Mouse (Mus musculus): ENCODE measurements around the gene Fanca. TPM values are rescaled to one million over a fixed set of nuclear protein-coding genes. Genes with fewer than 3 reads are reported as not detected.
"Not testable (repeated sequence)": the region's sequence is repeated elsewhere in the genome, so short reads cannot be mapped to it uniquely, and the experiment has no call there.

Fanca gene
- polyA plus RNA-seq, 1 experiment from 2014 or later = 32.2 TPM

DNA sequence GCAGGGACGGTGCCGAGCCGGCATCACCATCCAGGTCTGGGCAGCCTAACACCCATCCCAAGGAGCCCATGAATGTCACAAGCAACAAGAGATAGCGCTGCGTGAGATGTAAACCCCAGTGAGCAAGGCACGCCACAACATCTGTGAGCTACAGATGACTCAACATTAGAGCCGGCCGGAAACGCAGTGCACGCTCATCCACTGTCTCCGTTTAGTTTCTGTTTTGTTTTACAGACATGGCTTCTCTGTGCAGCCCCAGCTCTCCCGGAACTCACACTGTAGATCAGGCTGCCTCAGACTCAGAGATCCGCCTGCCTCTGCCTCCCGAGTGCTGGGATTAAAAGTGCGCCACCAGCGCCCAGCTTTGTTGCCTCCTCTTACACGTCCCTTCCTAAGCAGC is 31.0 kb downstream of the Fanca start:
- no peaks in the 10 kb centered on the region; the same call in 1 of the 2 replicates for H3K4me1 ChIP-seq
- H3K9ac ChIP-seq = no peak overlapping the region
- H3K4me2 ChIP-seq = no peak overlapping the region
- H3K27me3 ChIP-seq (replicated peaks) = no peaks in the 10 kb centered on the region
- ATAC-seq = no peak
- no peaks in the 10 kb centered on the region for H3K9me3 ChIP-seq (replicated peaks)
- H3K4me3 ChIP-seq = no peak overlapping the region
- H3K36me3 ChIP-seq = peaks cover 89% of the 10 kb centered on the region
- H3K27ac ChIP-seq = no peak overlapping the region
- WGBS (ENCODE audit: insufficient replicate concordance) = 89% methylated on average over 17 of the region's 17 CpGs

DNA sequence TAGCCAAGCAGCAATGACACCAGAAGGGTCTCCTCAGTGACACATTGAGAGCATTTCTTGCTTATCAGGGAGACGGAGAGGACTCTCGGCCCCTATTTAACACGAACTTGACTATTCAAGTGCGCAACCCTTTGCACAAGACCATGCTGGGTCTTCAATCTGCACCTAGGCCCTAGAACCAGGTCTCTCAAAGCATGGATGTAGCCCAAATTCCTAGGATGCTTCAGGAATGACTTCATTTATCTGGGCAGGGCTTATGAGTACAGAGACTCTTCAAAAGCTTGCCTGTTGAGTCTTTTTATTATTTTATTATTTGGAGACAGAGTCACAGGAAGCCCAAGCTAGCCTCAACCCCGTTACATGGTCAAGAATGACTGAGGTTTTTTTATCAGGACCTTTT is 33.9 kb downstream of the Fanca start:
- Histone ChIP-seq H3K4me3 (no peak overlapping the region), H3K9me3 (replicated peaks) (no peaks in the 10 kb centered on the region), H3K4me1 (no peaks in the 10 kb centered on the region; the same call in 1 of the 2 replicates), H3K36me3 (peaks cover 90% of the 10 kb centered on the region), H3K27ac (no peak overlapping the region), H3K4me2 (no peak overlapping the region), H3K27me3 (replicated peaks) (no peaks in the 10 kb centered on the region), H3K9ac (no peak overlapping the region)
- WGBS (ENCODE audit: insufficient replicate concordance) = 83% methylated on average over 5 of the region's 5 CpGs
- no peak for ATAC-seq

DNA sequence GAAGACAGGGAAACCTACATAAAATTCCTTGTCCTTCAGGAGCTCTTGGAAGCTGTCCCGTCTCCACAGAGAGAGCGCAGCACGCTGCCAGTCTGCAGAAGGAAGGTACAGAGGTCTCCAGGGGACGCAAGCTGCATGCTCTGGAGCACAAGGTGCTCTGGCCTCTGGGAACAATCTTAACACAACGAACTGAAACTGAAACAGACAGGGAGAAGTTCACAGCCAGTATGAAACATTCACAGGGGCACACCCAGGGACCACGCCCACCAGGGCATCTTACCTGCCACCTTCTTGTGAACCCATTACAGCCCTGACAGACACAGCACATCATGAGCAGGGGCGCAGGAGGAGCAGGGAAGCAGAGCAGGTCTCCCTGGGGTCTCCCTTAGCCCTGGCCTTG is 34.4 kb downstream of the Fanca start:
- Histone ChIP-seq H3K4me1 (no peaks in the 10 kb centered on the region; the same call in 1 of the 2 replicates), H3K36me3 (peaks cover 90% of the 10 kb centered on the region), H3K9me3 (replicated peaks) (no peaks in the 10 kb centered on the region), H3K4me2 (no peak overlapping the region), H3K9ac (no peak overlapping the region), H3K4me3 (no peak overlapping the region), H3K27me3 (replicated peaks) (no peaks in the 10 kb centered on the region), H3K27ac (no peak overlapping the region)
- WGBS (ENCODE audit: insufficient replicate concordance) = 85% methylated on average over 7 of the region's 7 CpGs
- ATAC-seq = no peak

DNA sequence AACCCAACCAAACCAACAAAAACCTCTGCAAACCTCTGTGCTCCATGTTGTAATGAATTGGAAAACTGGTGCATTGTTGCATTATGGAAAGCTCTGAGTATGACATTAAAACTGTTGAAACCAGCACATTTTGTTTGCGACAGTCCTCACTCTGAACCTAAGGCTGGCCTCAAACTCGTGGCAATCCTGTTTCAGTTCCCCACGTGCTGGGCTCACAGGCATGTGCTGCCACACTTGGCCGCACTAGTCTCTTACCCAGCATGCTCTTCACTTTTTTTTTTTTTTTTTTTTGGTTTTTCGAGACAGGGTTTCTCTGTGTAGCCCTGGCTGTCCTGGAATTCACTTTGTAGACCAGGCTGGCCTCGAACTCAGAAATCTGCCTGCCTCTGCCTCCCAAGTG is 35.4 kb downstream of the Fanca start:
- H3K27ac ChIP-seq; H3K9me3 ChIP-seq (replicated peaks); H3K4me1 ChIP-seq; H3K9ac ChIP-seq; H3K27me3 ChIP-seq (replicated peaks); H3K4me2 ChIP-seq; H3K4me3 ChIP-seq; ATAC-seq: not testable (repeated sequence)
- H3K36me3 ChIP-seq = peaks cover 90% of the 10 kb centered on the region
- 84% methylated on average over 5 of the region's 6 CpGs for WGBS (ENCODE audit: insufficient replicate concordance)

DNA sequence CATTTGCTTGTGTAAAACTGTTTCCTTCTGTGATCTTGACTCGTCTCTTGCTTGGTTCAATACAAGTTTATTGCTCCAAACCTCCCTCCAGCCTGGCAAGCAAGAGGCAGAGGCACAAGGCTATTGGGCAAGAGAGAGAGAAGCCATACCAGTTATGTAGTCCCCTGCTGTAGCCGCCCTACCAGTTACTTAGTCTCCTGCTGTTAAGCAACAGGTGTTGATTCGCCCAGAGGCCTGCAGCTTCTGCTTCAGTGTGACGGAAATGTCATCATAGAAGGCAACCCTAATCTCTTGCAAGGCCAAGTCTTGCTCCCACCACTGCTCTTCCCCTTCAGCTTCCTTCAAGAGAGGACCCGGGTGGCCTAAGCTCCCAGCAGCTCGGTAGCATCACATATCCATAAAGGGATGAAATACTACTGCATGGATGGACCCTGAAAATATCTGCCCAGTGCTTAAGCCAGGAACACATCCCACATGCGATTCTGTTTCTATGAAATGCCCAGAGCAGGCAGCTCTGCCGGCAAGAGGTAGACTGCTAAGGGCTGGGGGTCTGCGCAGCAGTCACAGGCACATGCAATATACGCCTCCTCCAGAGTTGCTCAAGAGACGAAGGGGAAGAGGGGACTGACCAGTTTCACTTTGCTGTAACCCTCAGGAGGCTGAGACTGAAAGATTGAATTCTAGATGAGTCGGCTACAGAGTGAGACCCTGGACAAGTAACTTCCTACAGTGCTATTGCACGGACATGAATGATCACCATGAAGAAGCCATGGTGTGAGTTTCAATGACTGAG is 37.9 kb downstream of the Fanca start:
- no peak for ATAC-seq
- Histone ChIP-seq H3K36me3 (peaks cover 80% of the 10 kb centered on the region), H3K27ac (no peak overlapping the region), H3K9me3 (replicated peaks) (no peaks in the 10 kb centered on the region), H3K4me1 (no peaks in the 10 kb centered on the region; the same call in 1 of the 2 replicates), H3K27me3 (replicated peaks) (no peaks in the 10 kb centered on the region), H3K4me3 (no peak overlapping the region), H3K9ac (no peak overlapping the region), H3K4me2 (no peak overlapping the region)
- WGBS (ENCODE audit: insufficient replicate concordance) = 78% methylated on average over 13 of the region's 13 CpGs

DNA sequence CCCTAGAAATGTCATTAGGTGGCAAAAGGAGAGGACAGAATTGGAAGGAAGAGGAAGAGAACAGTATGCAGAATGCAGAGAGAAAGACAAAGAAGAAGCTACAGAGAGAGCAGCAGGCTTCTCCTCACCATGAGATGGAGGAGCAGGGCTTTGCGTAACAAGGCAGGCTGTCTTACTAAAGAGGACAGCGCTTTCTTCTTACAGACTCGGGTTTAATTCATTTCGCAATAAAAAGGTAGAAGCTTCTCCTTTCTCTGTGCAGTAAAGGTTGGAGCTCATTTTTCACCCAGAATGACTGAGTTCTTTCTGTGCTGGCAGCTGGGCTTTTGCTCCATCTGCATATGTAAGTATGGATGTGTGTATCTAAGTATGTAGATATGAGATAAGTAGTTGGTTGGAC is 38.5 kb downstream of the Fanca start:
- Histone ChIP-seq H3K4me3 (no peak overlapping the region), H3K4me2 (no peak overlapping the region), H3K4me1 (no peaks in the 10 kb centered on the region; the same call in 1 of the 2 replicates), H3K27ac (no peak overlapping the region), H3K36me3 (peaks cover 84% of the 10 kb centered on the region), H3K27me3 (replicated peaks) (no peaks in the 10 kb centered on the region), H3K9ac (no peak overlapping the region), H3K9me3 (replicated peaks) (no peaks in the 10 kb centered on the region)
- WGBS (ENCODE audit: insufficient replicate concordance) = 81% methylated on average over 4 of the region's 4 CpGs
- ATAC-seq = no peak

DNA sequence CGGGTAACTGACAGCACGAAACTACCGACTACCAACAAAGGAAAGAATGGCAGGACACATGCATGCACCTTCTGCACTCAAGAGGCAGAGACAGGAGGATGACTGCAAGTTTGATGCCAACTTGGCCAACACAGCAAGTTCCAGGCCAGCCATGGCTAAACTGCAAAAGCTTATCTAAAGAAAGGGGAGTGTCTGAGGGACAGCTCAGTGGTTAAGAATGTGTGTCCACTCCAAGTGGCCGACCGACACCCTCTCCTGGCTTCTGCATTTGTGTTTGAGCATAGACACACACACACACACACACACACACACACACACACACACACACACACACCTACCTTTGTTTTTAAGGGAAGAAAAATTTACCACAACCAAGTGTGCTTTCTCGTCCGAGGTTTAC is 39.9 kb downstream of the Fanca start:
- peaks cover 84% of the 10 kb centered on the region for H3K36me3 ChIP-seq
- H3K4me2 ChIP-seq = no peak overlapping the region
- 69% methylated on average over 7 of the region's 7 CpGs for WGBS (ENCODE audit: insufficient replicate concordance)
- H3K27me3 ChIP-seq (replicated peaks) = no peaks in the 10 kb centered on the region
- no peak overlapping the region for H3K27ac ChIP-seq
- H3K4me1 ChIP-seq = no peaks in the 10 kb centered on the region
- H3K9ac ChIP-seq = no peak overlapping the region
- H3K9me3 ChIP-seq (replicated peaks) = no peaks in the 10 kb centered on the region
- ATAC-seq = no peak
- no peak overlapping the region for H3K4me3 ChIP-seq

DNA sequence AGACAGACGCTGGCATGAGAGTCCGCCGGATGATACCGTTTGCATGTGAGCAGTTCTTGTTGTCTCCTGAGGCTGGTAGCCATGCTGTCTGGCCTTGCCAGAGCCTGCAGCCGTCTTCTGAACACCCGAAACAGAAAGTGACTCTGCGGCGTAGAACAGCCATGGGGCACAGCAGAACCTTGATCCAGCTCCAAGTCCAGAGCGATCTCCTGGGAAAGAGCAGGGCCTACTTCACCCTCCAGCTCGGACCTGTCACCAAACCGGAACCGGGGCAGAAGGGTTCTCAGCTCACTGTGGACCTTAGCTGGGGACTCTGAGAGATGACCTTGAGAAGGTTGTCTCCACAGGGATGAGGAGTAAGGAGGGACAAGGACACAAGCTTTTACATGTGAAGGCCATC is 43.3 kb downstream of the Fanca start:
- Histone ChIP-seq H3K4me2 (no peak overlapping the region), H3K27me3 (replicated peaks) (no peaks in the 10 kb centered on the region), H3K4me1 (no peaks in the 10 kb centered on the region), H3K9ac (no peak overlapping the region), H3K27ac (no peak overlapping the region), H3K9me3 (replicated peaks) (no peaks in the 10 kb centered on the region), H3K36me3 (peaks cover 77% of the 10 kb centered on the region), H3K4me3 (no peak overlapping the region)
- 85% methylated on average over 12 of the region's 12 CpGs for WGBS (ENCODE audit: insufficient replicate concordance)
- no peak for ATAC-seq

DNA sequence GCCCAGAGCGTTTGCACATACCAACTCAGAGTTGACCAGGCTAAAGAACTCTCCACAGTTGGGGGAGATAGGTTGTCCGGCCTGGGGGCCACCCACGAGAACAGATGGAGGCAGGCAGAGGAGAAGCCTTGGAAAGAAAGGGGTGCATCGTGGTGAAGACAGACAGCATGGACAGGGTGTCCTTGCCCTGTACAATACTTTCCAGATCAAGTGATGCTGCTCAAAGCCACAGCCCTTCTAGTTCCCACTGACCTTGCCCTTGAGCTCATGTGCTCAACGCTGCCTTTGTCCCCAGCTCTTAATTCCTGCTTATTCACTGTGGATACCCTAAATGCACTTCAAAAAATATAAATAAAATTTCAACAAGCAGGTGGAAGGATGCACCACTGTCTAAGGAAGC is 43.9 kb downstream of the Fanca start:
- no peaks in the 10 kb centered on the region for H3K27me3 ChIP-seq (replicated peaks)
- no peak overlapping the region for H3K9ac ChIP-seq
- H3K4me2 ChIP-seq = no peak overlapping the region
- H3K4me1 ChIP-seq = no peaks in the 10 kb centered on the region
- peaks cover 78% of the 10 kb centered on the region for H3K36me3 ChIP-seq
- no peak overlapping the region for H3K4me3 ChIP-seq
- no peak overlapping the region for H3K27ac ChIP-seq
- ATAC-seq = no peak
- 79% methylated on average over 5 of the region's 5 CpGs for WGBS (ENCODE audit: insufficient replicate concordance)
- H3K9me3 ChIP-seq (replicated peaks) = no peaks in the 10 kb centered on the region

DNA sequence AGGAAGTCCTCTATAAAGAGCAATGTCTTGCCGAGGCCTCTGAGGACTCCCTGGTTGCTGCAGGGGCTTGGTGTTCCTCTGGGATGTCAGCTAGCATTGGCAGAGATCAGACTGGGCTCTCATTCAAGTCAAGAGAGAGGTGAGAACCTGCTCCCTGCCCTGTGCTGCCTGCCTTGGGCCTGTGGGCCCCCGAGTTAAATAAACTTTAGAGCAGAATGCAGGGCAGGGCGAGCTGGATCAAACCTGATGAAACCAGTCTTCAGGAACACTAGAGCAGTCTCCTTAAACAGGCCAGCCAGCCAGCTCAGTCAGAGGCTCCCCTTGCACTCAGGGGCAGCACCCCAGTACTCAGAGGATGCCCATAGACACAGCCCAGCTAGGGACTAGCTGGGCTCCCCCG is 46.5 kb downstream of the Fanca start:
- Histone ChIP-seq H3K27ac (no peak overlapping the region), H3K9ac (no peak overlapping the region), H3K9me3 (replicated peaks) (no peaks in the 10 kb centered on the region), H3K4me3 (no peak overlapping the region), H3K27me3 (replicated peaks) (no peaks in the 10 kb centered on the region), H3K4me1 (no peaks in the 10 kb centered on the region), H3K4me2 (no peak overlapping the region), H3K36me3 (peaks cover 83% of the 10 kb centered on the region)
- 77% methylated on average over 4 of the region's 4 CpGs for WGBS (ENCODE audit: insufficient replicate concordance)
- no peak for ATAC-seq

DNA sequence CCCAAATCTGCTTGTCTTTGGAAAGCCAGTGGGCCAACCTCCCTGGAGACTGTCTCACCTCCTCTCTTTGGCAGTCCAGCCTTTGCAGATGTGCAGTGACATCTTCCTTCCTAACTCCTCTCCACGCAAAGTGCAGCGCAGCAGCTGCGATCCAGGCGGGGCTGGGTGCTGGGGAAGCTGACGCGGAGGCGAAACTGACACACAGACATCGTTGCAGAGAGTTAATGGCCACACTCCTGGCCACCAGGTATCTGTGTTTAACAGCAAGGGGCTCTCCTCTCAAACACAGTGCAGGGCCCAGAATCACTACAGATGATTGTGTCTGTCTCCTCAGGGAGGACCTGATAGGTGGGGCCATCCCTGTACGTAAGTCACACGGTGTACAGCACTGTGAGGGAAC is 47.2 kb downstream of the Fanca start:
- Histone ChIP-seq H3K27ac (no peak overlapping the region), H3K36me3 (peaks cover 88% of the 10 kb centered on the region), H3K9me3 (replicated peaks) (no peaks in the 10 kb centered on the region), H3K27me3 (replicated peaks) (no peaks in the 10 kb centered on the region), H3K4me1 (no peaks in the 10 kb centered on the region), H3K4me3 (no peak overlapping the region), H3K9ac (no peak overlapping the region), H3K4me2 (no peak overlapping the region)
- 85% methylated on average over 10 of the region's 10 CpGs for WGBS (ENCODE audit: insufficient replicate concordance)
- no peak for ATAC-seq

DNA sequence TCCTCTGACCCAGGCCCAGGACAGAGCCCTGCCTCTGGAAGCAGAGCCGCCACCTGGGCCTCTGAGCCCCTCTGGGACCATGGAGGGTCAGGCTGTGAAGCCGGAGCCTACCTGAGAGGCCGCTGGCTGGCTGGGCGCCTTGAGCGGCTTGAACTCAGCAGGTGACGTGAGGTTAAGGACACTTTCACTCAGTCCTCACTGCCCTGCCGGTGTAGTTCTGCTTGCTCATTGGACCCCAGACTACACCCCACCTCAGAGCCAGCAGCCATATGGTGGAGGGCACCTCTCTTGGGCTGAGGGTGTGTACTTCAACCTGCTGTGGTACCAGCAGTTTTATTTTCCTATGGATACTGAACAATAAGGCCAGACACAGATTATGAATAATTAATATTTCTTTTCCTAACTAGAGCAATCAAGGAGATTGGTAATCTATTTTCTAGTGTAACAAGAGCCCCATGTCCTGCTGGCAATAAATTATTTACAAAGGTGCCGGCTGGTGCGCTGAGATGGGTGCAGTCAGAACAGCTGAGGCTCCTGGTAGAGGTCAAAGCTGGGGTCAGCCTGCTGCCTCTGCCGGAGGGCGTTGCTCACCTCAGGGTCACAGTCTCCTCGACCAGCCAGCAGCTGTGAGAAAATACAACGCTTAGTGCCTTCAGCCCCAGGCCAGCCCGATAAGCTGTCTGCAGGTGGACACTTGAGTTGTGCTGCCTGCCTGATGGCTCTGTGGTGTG is 50.3 kb downstream of the Fanca start:
- Histone ChIP-seq H3K27me3 (replicated peaks) (no peaks in the 10 kb centered on the region), H3K36me3 (peaks cover 88% of the 10 kb centered on the region), H3K4me1 (no peaks in the 10 kb centered on the region), H3K4me2 (no peak overlapping the region), H3K9ac (no peak overlapping the region), H3K4me3 (no peak overlapping the region), H3K27ac (no peak overlapping the region), H3K9me3 (replicated peaks) (no peaks in the 10 kb centered on the region)
- no peak for ATAC-seq
- WGBS (ENCODE audit: insufficient replicate concordance) = 87% methylated on average over 14 of the region's 14 CpGs
